Mouse (Mus musculus): ENCODE data around the gene Capn10. TPM values are rescaled to one million over a fixed set of nuclear protein-coding genes. Genes with fewer than 3 reads are reported as not detected.
A peak's percentile ranks its signal among the peaks of the same experiment; 100 is the strongest.
"Not testable (repeated sequence)": the region's sequence is repeated elsewhere in the genome, so short reads cannot be mapped to it uniquely, and the experiment has no call there.

Gene Capn10
- total RNA-seq, 2 experiments from 2014 or later, result 45.5 to 51.1 TPM

- DNase-seq (ENCODE audit: low spot score in 2 of 2), result no peak
Observed at GRCm38 (mm10) chr1:92916725-92917124, 17.5 kb upstream of the Capn10 start.

GRCm38 (mm10) chr1:92919151-92919550, 15.0 kb upstream of the Capn10 start:
- DNase-seq (ENCODE audit: low spot score in 2 of 2), result no peak

GRCm38 (mm10) chr1:92919775-92920174, 14.4 kb upstream of the Capn10 start:
- no peak for DNase-seq (ENCODE audit: low spot score in 2 of 2)

- no peak for DNase-seq (ENCODE audit: low spot score in 2 of 2)
Observed at GRCm38 (mm10) chr1:92920474-92921200, 13.5 kb upstream of the Capn10 start.

GRCm38 (mm10) chr1:92921496-92921895, 12.7 kb upstream of the Capn10 start:
- no peak for DNase-seq (ENCODE audit: low spot score in 2 of 2)

- no peak for DNase-seq (ENCODE audit: low spot score in 2 of 2)
Observed at GRCm38 (mm10) chr1:92930171-92930706, 3.9 kb upstream of the Capn10 start.

- no peak for DNase-seq (ENCODE audit: low spot score in 2 of 2)
Observed at GRCm38 (mm10) chr1:92933611-92934010, 565 bp upstream of the Capn10 start.

- DNase-seq (ENCODE audit: low spot score in 2 of 2), result peak in 1 of 2 experiments; percentile 39
Observed at GRCm38 (mm10) chr1:92935054-92935962, 1.1 kb downstream of the Capn10 start.

GRCm38 (mm10) chr1:92935977-92936376, 1.8 kb downstream of the Capn10 start:
- no peak for DNase-seq (ENCODE audit: low spot score in 2 of 2)

GRCm38 (mm10) chr1:92936467-92936866, 2.3 kb downstream of the Capn10 start:
- DNase-seq (ENCODE audit: low spot score in 2 of 2), result no peak

- no peak for DNase-seq (ENCODE audit: low spot score in 2 of 2)
Observed at GRCm38 (mm10) chr1:92937797-92938196, 3.6 kb downstream of the Capn10 start.

- no peak for DNase-seq (ENCODE audit: low spot score in 2 of 2)
Observed at GRCm38 (mm10) chr1:92939746-92940145, 5.6 kb downstream of the Capn10 start.

- no peak for DNase-seq (ENCODE audit: low spot score in 2 of 2)
Observed at GRCm38 (mm10) chr1:92943219-92943989, 9.2 kb downstream of the Capn10 start.

GRCm38 (mm10) chr1:92947966-92948365, 13.8 kb downstream of the Capn10 start:
- no peak for DNase-seq (ENCODE audit: low spot score in 2 of 2)

GRCm38 (mm10) chr1:92949426-92949825, 15.2 kb downstream of the Capn10 start:
- DNase-seq (ENCODE audit: low spot score in 2 of 2), result no peak

- DNase-seq (ENCODE audit: low spot score in 2 of 2), result no peak
Observed at GRCm38 (mm10) chr1:92950607-92951006, 16.4 kb downstream of the Capn10 start, which contains the start of gene Gpr35. Gene Gpr35, plus strand, starts transcription at chr1:92950865.

- DNase-seq (ENCODE audit: low spot score in 2 of 2), result no peak
Observed at GRCm38 (mm10) chr1:92953641-92954040, 19.5 kb downstream of the Capn10 start.

- DNase-seq (ENCODE audit: low spot score in 2 of 2), result peak; percentile 58 to 72
Observed at GRCm38 (mm10) chr1:92956571-92957335, 22.6 kb downstream of the Capn10 start.

- no peak for DNase-seq (ENCODE audit: low spot score in 2 of 2)
Observed at GRCm38 (mm10) chr1:92958999-92959398, 24.8 kb downstream of the Capn10 start.

- DNase-seq (ENCODE audit: low spot score in 2 of 2), result not testable (repeated sequence)
Observed at GRCm38 (mm10) chr1:92970791-92971190, 36.6 kb downstream of the Capn10 start.
